Mouse (Mus musculus) c-Kit-positive CD71-positive TER-119-positive erythroid progenitor cells, embryonic 14.5 days (primary cell): Measurements from ENCODE around the gene Cfap221.

Experiments
- DNase-seq: peaks from one replicate; pipeline ENCODE4 v3.0.0-alpha.2; 2013; ENCODE audit warnings: low spot score

Cfap221 gene

GRCm38 (mm10) chr1:120006844-120007790 lies 10.1 kb upstream of the Cfap221 start, which contains the start of gene Sctr:
Gene Sctr (plus strand): TSS chr1:120006894.
- no peak for DNase-seq

- DNase-seq = no peak
Measured at GRCm38 (mm10) chr1:119997644-119998043, 610 bp upstream of the Cfap221 start.

GRCm38 (mm10) chr1:119986555-119986954 lies 10.5 kb downstream of the Cfap221 start:
- no peak for DNase-seq

GRCm38 (mm10) chr1:119975141-119975540 lies 21.9 kb downstream of the Cfap221 start:
- DNase-seq = no peak

- no peak for DNase-seq
Measured at GRCm38 (mm10) chr1:119973117-119973516, 23.9 kb downstream of the Cfap221 start.

- no peak for DNase-seq
Measured at GRCm38 (mm10) chr1:119965804-119966514, 31.1 kb downstream of the Cfap221 start.

- no peak for DNase-seq
Measured at GRCm38 (mm10) chr1:119959920-119960319, 37.1 kb downstream of the Cfap221 start.

- DNase-seq = no peak
Measured at GRCm38 (mm10) chr1:119959464-119959863, 37.6 kb downstream of the Cfap221 start.

- no peak for DNase-seq
Measured at GRCm38 (mm10) chr1:119957716-119958222, 39.3 kb downstream of the Cfap221 start.

- no peak for DNase-seq
Measured at GRCm38 (mm10) chr1:119954680-119955079, 42.4 kb downstream of the Cfap221 start.

GRCm38 (mm10) chr1:119953456-119953855 lies 43.6 kb downstream of the Cfap221 start:
- DNase-seq = no peak

GRCm38 (mm10) chr1:119950086-119950485 lies 46.9 kb downstream of the Cfap221 start:
- DNase-seq = no peak

- DNase-seq = no peak
Measured at GRCm38 (mm10) chr1:119936861-119937260, 60.2 kb downstream of the Cfap221 start.

GRCm38 (mm10) chr1:119931421-119932150 lies 65.4 kb downstream of the Cfap221 start:
- no peak for DNase-seq

- no peak for DNase-seq
Measured at GRCm38 (mm10) chr1:119929715-119930114, 67.3 kb downstream of the Cfap221 start.

GRCm38 (mm10) chr1:119919299-119919698 lies 77.7 kb downstream of the Cfap221 start:
- DNase-seq = peak; percentile 24

GRCm38 (mm10) chr1:119916823-119917371 lies 80.1 kb downstream of the Cfap221 start:
- DNase-seq = no peak

- peak; percentile 94 for DNase-seq
Measured at GRCm38 (mm10) chr1:119912953-119913814, 83.8 kb downstream of the Cfap221 start, which contains the start of gene Tmem177. Gene Tmem177 (minus strand): TSS chr1:119913208.

GRCm38 (mm10) chr1:119907206-119907748 lies 89.8 kb downstream of the Cfap221 start:
- no peak for DNase-seq

- DNase-seq = no peak
Measured at GRCm38 (mm10) chr1:119903231-119903620, 93.8 kb downstream of the Cfap221 start.
